Comparison of ENCODE assay signal across 17 mouse cellular contexts in genomic region chr6:145100923-145101322, GRCm38 (mm10). TPM values are rescaled to one million over a fixed set of nuclear protein-coding genes. Genes with fewer than 3 reads are reported as not detected.
DNase-seq lines count a peak whose midpoint lies in the region; ATAC-seq and TF ChIP-seq lines count a peak whose summit lies in the region.
"Had no signal": no experiment of that assay in that cellular context is flagged by ENCODE, and none has a peak within 500 bp of the region (broad histone marks: within the 10 kb centered on the region; RNA-seq: fewer than 3 reads in every experiment).

No protein-coding gene starts in this region.

- H3K9ac ChIP-seq in heart, adult 2 months (ENCODE audit: low read depth, low read length): no peak overlapping the region
- H3K9ac ChIP-seq in forebrain, embryonic 12.5 days: no peak overlapping the region
- H3K9ac ChIP-seq: limb, embryonic 12.5 days had no signal

- DNase-seq in heart, adult 2 months: peak in 1 of 2 experiments; percentile 34
- DNase-seq in heart, adult 8-10 months (ENCODE audit: low spot score): no peak
- DNase-seq in spleen, adult 2 months (ENCODE audit: low read depth in 1 of 2, low spot score in 2 of 2): peak; percentile 62 to 63
- no peak for DNase-seq in spleen, postnatal 4 days (ENCODE audit: low spot score in 2 of 2)
- DNase-seq in right cerebral cortex, postnatal 14 days: no peak
- DNase-seq: cerebellum, postnatal 10 days; gastrocnemius, adult 2 months; kidney, postnatal 14 days; lung, adult 2 months had no signal

- intact Hi-C loops in heart, adult 2 months (cut with DNase I): no loop called here

- no peaks in the 10 kb centered on the region for H3K9me3 ChIP-seq in forebrain, embryonic 12.5 days
- H3K9me3 ChIP-seq: embryonic facial prominence, embryonic 10.5 days; forebrain, embryonic 10.5 days; hindbrain, embryonic 10.5 days; limb, embryonic 12.5 days had no signal

- 18% methylated on average over 9 of the region's 9 CpGs for WGBS in heart, adult 2 months
- WGBS in spleen, adult 2 months: 3% methylated on average over 9 of the region's 9 CpGs
- WGBS in small intestine, adult 2 months: 64% methylated on average over 9 of the region's 9 CpGs
- WGBS in forebrain, embryonic 12.5 days: 78% methylated on average over 9 of the region's 9 CpGs

- peak overlapping the region; percentile 28 for H3K27ac ChIP-seq in heart, adult 2 months
- peak overlapping the region; percentile 74 for H3K27ac ChIP-seq in spleen, adult 2 months (ENCODE audit: insufficient read depth, low read length)
- H3K27ac ChIP-seq in small intestine, adult 2 months (ENCODE audit: insufficient read depth, low read depth, low read length): peak overlapping the region; percentile 60
- no peak overlapping the region for H3K27ac ChIP-seq in forebrain, embryonic 12.5 days
- H3K27ac ChIP-seq: embryonic facial prominence, embryonic 10.5 days; forebrain, embryonic 10.5 days; gastrocnemius, adult 2 months; hindbrain, embryonic 10.5 days; limb, embryonic 12.5 days had no signal

- peak; percentile 72 for ATAC-seq in common myeloid progenitor, adult 5-6 weeks (replicated peaks; ENCODE audit: low read depth, poor library complexity, severe bottlenecking)
- no peak for ATAC-seq in forebrain, embryonic 12.5 days (ENCODE audit: low FRiP score)
- ATAC-seq: intestine, embryonic 16.5 days had no signal

- TF ChIP-seq EP300 in heart, adult 2 months (IDR thresholded peaks at IDR 0.05; ENCODE audit: insufficient read depth, low read depth, low read length): no peak

- no peaks in the 10 kb centered on the region for H3K27me3 ChIP-seq in heart, adult 2 months (ENCODE audit: control insufficient read depth, insufficient read depth, low read length)
- H3K27me3 ChIP-seq in spleen, adult 2 months (ENCODE audit: control insufficient read depth, insufficient read depth, low read length): no peaks in the 10 kb centered on the region
- H3K27me3 ChIP-seq in small intestine, adult 2 months (ENCODE audit: control insufficient read depth, insufficient read depth, low read length): no peaks in the 10 kb centered on the region
- no peaks in the 10 kb centered on the region for H3K27me3 ChIP-seq in forebrain, embryonic 12.5 days
- H3K27me3 ChIP-seq: limb, embryonic 12.5 days had no signal

- no peak overlapping the region for H3K4me3 ChIP-seq in heart, adult 2 months
- H3K4me3 ChIP-seq in spleen, adult 2 months (ENCODE audit: extremely low read depth, insufficient read depth, insufficient read length): no peak overlapping the region
- H3K4me3 ChIP-seq in small intestine, adult 2 months (ENCODE audit: low read depth, low read length): no peak overlapping the region
- H3K4me3 ChIP-seq in forebrain, embryonic 12.5 days (replicated peaks): no peak overlapping the region
- H3K4me3 ChIP-seq: embryonic facial prominence, embryonic 10.5 days; forebrain, embryonic 10.5 days; gastrocnemius, adult 2 months; hindbrain, embryonic 10.5 days; limb, embryonic 12.5 days had no signal

- H3K4me2 ChIP-seq in forebrain, embryonic 12.5 days: no peak overlapping the region
- H3K4me2 ChIP-seq: limb, embryonic 12.5 days had no signal

- H3K36me3 ChIP-seq in heart, adult 2 months (ENCODE audit: control insufficient read depth, insufficient read depth, low read length): 0 out of 2 replicates have a peak, but pooled peaks cover 3% of the 10 kb centered on the region
- no peaks in the 10 kb centered on the region for H3K36me3 ChIP-seq in spleen, adult 2 months (ENCODE audit: control insufficient read depth, insufficient read depth, low read length)
- no peaks in the 10 kb centered on the region for H3K36me3 ChIP-seq in small intestine, adult 2 months (ENCODE audit: control insufficient read depth, insufficient read depth, low read length)
- no peaks in the 10 kb centered on the region for H3K36me3 ChIP-seq in forebrain, embryonic 12.5 days (replicated peaks)
- H3K36me3 ChIP-seq: embryonic facial prominence, embryonic 10.5 days; forebrain, embryonic 10.5 days; hindbrain, embryonic 10.5 days; limb, embryonic 12.5 days had no signal

- no peak for TF ChIP-seq CTCF in heart, adult 2 months (IDR thresholded peaks at IDR 0.05)
- TF ChIP-seq CTCF in spleen, adult 2 months (IDR thresholded peaks at IDR 0.05; ENCODE audit: extremely low read depth, insufficient read depth, insufficient read length, insufficient replicate concordance): no peak
- no peak for TF ChIP-seq CTCF in small intestine, adult 2 months (IDR thresholded peaks at IDR 0.05; ENCODE audit: extremely low read depth, insufficient read length, insufficient replicate concordance, low read depth, low read length)

- peaks cover 10% of the 10 kb centered on the region for H3K4me1 ChIP-seq in heart, adult 2 months (ENCODE audit: control insufficient read depth, insufficient read depth, low read length)
- peaks cover 28% of the 10 kb centered on the region; the same call in 1 of the 2 replicates for H3K4me1 ChIP-seq in spleen, adult 2 months (ENCODE audit: control insufficient read depth, insufficient read depth, insufficient read length)
- H3K4me1 ChIP-seq in small intestine, adult 2 months (ENCODE audit: control insufficient read depth, insufficient read depth, insufficient read length, low read length): peaks cover 7% of the 10 kb centered on the region
- H3K4me1 ChIP-seq in forebrain, embryonic 12.5 days: no peaks in the 10 kb centered on the region
- H3K4me1 ChIP-seq: forebrain, embryonic 10.5 days; hindbrain, embryonic 10.5 days; limb, embryonic 12.5 days had no signal

- no peak for TF ChIP-seq POLR2A in heart, adult 2 months (IDR thresholded peaks at IDR 0.05; ENCODE audit: insufficient read depth, low read depth, low read length)
- TF ChIP-seq POLR2A in spleen, adult 2 months (IDR thresholded peaks at IDR 0.05; ENCODE audit: low read depth, low read length): no peak
- no peak for TF ChIP-seq POLR2A in small intestine, adult 2 months (IDR thresholded peaks at IDR 0.05; ENCODE audit: low read depth, low read length)

- H3K79me2 ChIP-seq in heart, adult 2 months (replicated peaks; ENCODE audit: control insufficient read depth, insufficient read depth, low read length): no peaks in the 10 kb centered on the region

RNA-seq across cellular contexts. Expression of gene Lrmp, which starts 14.5 kb away (rescaled TPM):
- 1 to 10 TPM; 1.1 to 1.9 TPM for total RNA-seq in heart, adult 2 months (2021)
- polyA plus RNA-seq in heart, adult 2 months (2012; rRNA removed): 2.9 and 4.6 TPM in 2 replicates
- 1 to 10 TPM; 1.1 to 3.3 (median 1.2) TPM for total RNA-seq in heart, adult 8-10 months (2022)
- 120 and 145 TPM in 2 replicates for polyA plus RNA-seq in spleen, adult 2 months (2012; rRNA removed)
- total RNA-seq in common myeloid progenitor, adult 5-6 weeks (2017): 79.5 and 86.6 TPM in 2 replicates
- polyA plus RNA-seq in small intestine, adult 2 months (2012; rRNA removed): 11.2 and 17.7 TPM in 2 replicates
- 0.88 and 1.0 TPM in 2 replicates for polyA plus RNA-seq in forebrain, embryonic 12.5 days (2016; fragmentation: Nextera tagmentation; extraction: Ambion mirVana)

RNA-seq across cellular contexts. Expression of gene Bcat1, which starts 24.9 kb away (rescaled TPM):
- 1 to 10 TPM in 1 of 2 experiments, under 1 TPM in 1; 0.86 to 1.0 TPM for total RNA-seq in heart, adult 2 months (2021)
- 0.37 and 0.73 TPM in 2 replicates for polyA plus RNA-seq in heart, adult 2 months (2012; rRNA removed)
- 1 to 10 TPM in 2 of 4 experiments, under 1 TPM in 2; 0.34 to 1.6 (median 1.0) TPM for total RNA-seq in heart, adult 8-10 months (2022)
- 0.32 and 0.33 TPM in 2 replicates for polyA plus RNA-seq in spleen, adult 2 months (2012; rRNA removed)
- total RNA-seq in common myeloid progenitor, adult 5-6 weeks (2017): 0.78 and 2.7 TPM in 2 replicates
- 0.13 and 0.22 TPM in 2 replicates for polyA plus RNA-seq in small intestine, adult 2 months (2012; rRNA removed)
- polyA plus RNA-seq in forebrain, embryonic 12.5 days (2016; fragmentation: Nextera tagmentation; extraction: Ambion mirVana): 98.9 and 105 TPM in 2 replicates

Comparison
In these comparisons a context has a peak if more than half of its experiments do, and no peak if none do; other contexts are left out.
1. DNase-seq: peak in spleen, adult 2 months (2 of 2); none in heart, adult 8-10 months (single experiment), spleen, postnatal 4 days (0 of 2) and right cerebral cortex, postnatal 14 days (single experiment).
2. RNA of gene Bcat1, which starts 24.9 kb away (polyA plus RNA-seq): 98.9 to 105 TPM in forebrain, embryonic 12.5 days; 0.37 to 0.73 TPM in heart, adult 2 months, 0.32 to 0.33 TPM in spleen, adult 2 months and 0.13 to 0.22 TPM in small intestine, adult 2 months; every median in the first group is over 10 times any median in the second.